Mouse (Mus musculus): ENCODE measurements around the gene Cmbl. TPM values are rescaled to one million over a fixed set of nuclear protein-coding genes. Genes with fewer than 3 reads are reported as not detected.
A peak's percentile ranks its signal among the peaks of the same experiment; 100 is the strongest.

Gene Cmbl
- total RNA-seq, 2 experiments from 2014 or later, result 17.0 to 20.2 TPM

GRCm38 (mm10) chr15:31613826-31614453 is 48.8 kb downstream of the Cmbl start:
- DNase-seq (ENCODE audit: low spot score in 2 of 2), result no peak

- DNase-seq (ENCODE audit: low spot score in 2 of 2), result no peak
These were observed 49.5 kb downstream of the Cmbl start for GRCm38 (mm10) chr15:31614666-31615065.

DNA sequence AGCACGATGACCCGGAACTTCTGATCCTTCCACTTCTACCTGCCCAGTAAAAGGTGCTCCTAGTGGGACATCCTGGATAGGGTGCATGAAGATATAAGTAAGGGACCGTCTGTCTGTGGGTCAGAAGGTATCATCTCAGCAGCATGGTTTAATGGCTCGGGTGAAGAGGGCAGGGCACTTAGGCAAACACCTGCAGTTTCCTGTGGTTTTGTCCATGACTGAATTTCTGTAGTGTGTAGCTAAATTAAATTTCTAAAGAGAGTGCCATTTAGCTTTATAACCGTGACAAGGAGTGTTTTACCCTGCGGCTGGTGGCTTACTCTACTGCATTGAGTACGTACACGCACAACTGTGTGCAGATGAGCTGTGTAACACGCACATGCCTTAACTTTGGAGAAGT is 52.1 kb downstream of the Cmbl start:
- no peak for DNase-seq (ENCODE audit: low spot score in 2 of 2)

GRCm38 (mm10) chr15:31619521-31619920 is 54.3 kb downstream of the Cmbl start:
- no peak for DNase-seq (ENCODE audit: low spot score in 2 of 2)

DNA sequence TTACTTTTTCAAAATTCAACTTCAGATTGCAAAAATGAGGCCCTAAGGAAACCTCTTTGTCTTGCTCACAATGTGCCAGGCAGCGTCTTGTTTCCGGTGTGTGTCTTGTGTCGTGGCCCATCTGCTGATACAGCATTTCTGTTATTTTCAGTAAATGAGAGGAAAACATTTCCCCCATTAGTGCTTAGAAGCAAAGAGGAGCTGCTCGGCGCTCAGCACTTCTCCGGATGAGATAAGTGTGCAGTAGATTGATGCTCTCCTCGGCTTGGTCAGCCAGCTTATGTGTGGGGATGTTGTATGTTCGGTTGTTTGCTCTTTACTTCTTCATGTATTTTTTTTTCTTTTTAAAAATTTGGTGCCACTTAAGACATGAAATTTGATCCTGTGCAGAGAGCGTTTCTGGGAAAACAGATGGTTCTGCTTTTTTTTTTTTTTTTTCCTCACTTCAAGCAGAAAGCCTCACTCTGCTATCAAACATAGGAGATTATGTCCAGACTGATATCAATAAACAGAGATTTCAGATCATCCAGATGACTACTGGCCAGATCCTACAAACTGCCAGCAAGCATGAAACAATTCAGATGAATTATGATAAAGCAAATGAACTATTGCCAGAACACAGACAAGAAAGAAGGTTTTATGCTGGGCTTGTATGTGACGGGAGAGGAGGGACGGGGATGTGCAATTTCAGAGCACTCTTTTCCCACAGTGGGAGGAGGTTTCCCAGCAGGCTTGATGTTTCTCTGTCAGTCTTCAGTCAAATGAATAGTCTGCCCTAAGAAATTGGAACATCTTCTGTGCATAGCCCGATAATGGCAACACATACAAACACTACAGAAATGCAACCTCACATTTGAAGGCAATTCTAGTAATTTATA is 62.3 kb downstream of the Cmbl start:
- no peak for DNase-seq (ENCODE audit: low spot score in 2 of 2)

DNA sequence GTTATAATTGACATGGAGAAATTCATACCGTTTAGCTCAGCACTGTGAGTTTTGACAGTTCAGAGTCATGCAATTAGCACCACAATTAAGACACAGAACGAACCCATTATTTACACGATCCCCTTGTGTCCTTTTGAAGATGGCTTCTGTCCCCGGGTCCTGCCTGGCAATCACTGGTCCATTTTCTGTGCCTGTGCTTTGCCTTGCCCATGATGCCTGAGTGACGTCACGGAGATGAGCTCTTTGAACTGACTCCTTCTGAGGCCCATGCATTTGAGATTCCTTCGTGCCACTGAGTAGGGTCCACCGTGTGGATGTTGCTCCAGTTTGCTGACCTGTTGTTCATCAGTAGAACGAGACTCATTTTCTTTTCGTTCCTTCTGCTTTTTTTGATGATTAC is 63.0 kb downstream of the Cmbl start:
- DNase-seq (ENCODE audit: low spot score in 2 of 2), result no peak

- DNase-seq (ENCODE audit: low spot score in 2 of 2), result no peak
These were observed 64.4 kb downstream of the Cmbl start for GRCm38 (mm10) chr15:31629556-31629955.

GRCm38 (mm10) chr15:31631396-31631858 is 66.2 kb downstream of the Cmbl start:
- DNase-seq (ENCODE audit: low spot score in 2 of 2), result no peak

- DNase-seq (ENCODE audit: low spot score in 2 of 2), result no peak
These were observed 67.3 kb downstream of the Cmbl start for GRCm38 (mm10) chr15:31632478-31632877.

DNA sequence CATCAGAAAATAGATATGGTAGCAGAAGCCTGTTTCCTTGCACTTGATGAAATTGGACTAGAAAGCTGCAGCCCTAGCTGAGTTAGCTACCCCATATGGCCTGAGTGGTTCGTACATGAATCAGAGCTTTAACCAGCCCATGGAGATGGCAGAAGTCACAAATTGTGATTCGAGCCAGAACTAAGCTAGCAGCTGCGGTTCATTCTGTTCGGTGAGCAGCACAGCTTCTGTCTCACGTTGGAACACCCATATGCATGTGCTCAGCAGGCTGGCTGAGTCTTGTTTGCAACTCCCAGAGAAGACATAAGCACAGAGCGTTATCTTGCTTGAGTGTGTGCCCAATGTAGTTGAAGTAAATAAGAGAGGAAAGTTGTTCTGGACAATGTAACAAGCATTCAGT is 69.4 kb downstream of the Cmbl start:
- peak; percentile 33 to 36 for DNase-seq (ENCODE audit: low spot score in 2 of 2)

DNA sequence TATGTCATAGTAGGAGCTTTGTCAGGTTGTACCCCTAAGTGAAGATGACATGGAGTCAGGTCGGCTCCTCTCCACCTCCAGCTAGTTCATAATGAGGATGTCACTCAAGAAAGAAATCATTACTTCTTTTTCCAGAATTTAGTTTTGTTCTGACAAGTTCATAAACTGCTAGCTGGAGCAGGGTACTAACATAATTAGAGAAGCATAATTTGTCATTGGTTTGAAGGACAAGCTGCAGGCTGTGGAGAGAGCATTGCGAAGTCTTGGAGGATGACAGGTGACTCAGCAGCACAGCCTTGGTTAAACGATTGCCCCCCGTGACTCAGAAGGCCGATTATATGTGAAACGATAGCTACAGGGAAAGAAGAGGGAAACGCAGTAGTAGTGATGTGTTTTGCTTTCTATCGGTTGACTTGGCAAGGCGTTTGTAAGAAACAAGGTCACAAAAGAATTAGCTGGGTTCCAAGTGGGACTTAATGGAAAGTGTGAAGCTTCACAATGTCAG is 71.0 kb downstream of the Cmbl start:
- DNase-seq (ENCODE audit: low spot score in 2 of 2), result no peak

Other genes with a start within 250 kb of the Cmbl start
- gene Ankrd33b, start 197.7 kb upstream of the Cmbl start, total RNA-seq (2021), result 10 to 100 TPM; 81.7 to 87.2 TPM
- 1 to 10 TPM in 1 of 2 experiments, under 1 TPM in 1; 0.40 to 1.2 TPM for gene Ropn1l, start 111.7 kb upstream of the Cmbl start, total RNA-seq (2021)
- 100 to 1,000 TPM; 197 to 204 TPM for gene March6, start 34.3 kb upstream of the Cmbl start, total RNA-seq (2021)
- gene Cct5, start 36.4 kb downstream of the Cmbl start, total RNA-seq (2021), result 100 to 1,000 TPM; 193 to 201 TPM
- 10 to 100 TPM; 11.2 to 11.3 TPM for gene Fam173b, start 36.5 kb downstream of the Cmbl start, total RNA-seq (2021)

Measured in left cerebral cortex, adult 18-20 months (tissue).